Mouse (Mus musculus) ovary, adult 2 months (tissue): ENCODE measurements around the gene Sgo2b. TPM values are rescaled to one million over a fixed set of nuclear protein-coding genes. Genes with fewer than 3 reads are reported as not detected.

Experiments
- polyA plus RNA-seq: library from polyadenylated mRNA; depleted of rRNA; stranded (reverse); fragments of >200 nt; gene quantifications from 2 replicates; pipeline ENCODE4 v1.2.3, GENCODE M21; 2012; rRNA removed

Gene Sgo2b
- not detected in 2 replicates for polyA plus RNA-seq

DNA sequence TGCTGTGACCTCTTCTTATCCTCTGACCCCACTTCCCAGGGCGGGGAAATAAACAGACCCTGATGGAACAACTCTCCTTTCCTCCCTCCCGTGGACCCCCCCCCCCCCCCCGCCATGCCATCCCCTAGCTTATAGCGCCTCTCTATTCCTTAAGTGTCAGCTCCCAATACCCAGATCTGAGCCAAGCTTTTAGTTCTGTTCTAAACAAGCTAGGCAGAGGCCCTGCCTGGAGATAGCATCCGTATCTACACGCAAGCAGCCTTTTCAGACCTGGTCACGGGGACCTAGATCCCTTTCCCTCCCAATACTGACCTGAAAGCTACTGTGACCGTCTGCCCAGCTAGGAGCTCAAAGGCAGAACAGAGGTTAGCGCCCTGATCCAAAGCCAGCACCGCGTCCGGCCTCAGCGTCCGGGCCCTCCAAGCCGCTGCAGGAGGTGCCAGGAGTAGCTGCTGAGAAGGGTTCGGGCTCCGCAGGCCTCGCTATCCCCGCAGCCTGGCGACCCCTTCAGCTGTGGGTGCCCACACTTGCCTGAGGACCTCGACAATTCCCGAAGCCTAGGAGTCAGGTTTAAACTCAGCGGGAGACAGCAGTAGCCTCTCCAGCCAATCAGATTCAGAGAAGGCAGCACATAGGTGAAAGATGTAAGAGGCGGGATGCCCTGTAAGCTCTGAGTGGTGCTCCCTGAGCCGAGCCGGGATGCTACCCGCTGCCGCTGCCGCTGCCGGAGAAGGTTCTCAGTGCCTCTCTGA is at the start of gene Sgo2b:
Gene Sgo2b (minus strand): TSS at position 623 of the 752 bp plus-strand sequence.

